Mouse (Mus musculus): ENCODE data around the gene Mospd2.

GRCm38 (mm10) chrX:165004779-165005324, 24.7 kb upstream of the Mospd2 start, which contains the start of gene Gm17604:
- TF ChIP-seq POLR2A (IDR thresholded peaks at IDR 0.05; ENCODE audit: control insufficient read depth, low read depth, low read length) = no peak
- no peak for TF ChIP-seq CTCF (IDR thresholded peaks at IDR 0.05; ENCODE audit: control insufficient read depth, insufficient read depth, insufficient replicate concordance, low read depth, low read length)

All from testis, adult 2 months (tissue).